Mouse (Mus musculus) liver, embryonic 16.5 days (tissue): Measurements from ENCODE around the gene Pls1. TPM values are rescaled to one million over a fixed set of nuclear protein-coding genes. Genes with fewer than 3 reads are reported as not detected.

Source experiments
- ATAC-seq: fragments of 200-750 bp; cut with Nextera tagmentation; 2 replicates; pipeline ENCODE4 v1.8.0; 2017; ENCODE audit warnings: low read depth, mild to moderate bottlenecking, moderate number of reproducible peaks, moderate library complexity
- H3K27ac ChIP-seq: fragments of 300-500 bp; sonication (generic); 2 replicates; pipeline ENCODE4 v1.5.1; 2014; ENCODE audit warnings: mild to moderate bottlenecking, low read length
- H3K27me3 ChIP-seq: fragments of 300-500 bp; sonication (generic); 2 replicates; pipeline ENCODE4 v1.6.1; 2014; ENCODE audit warnings: low read depth, low read length, mixed read lengths; ENCODE audit not compliant: control insufficient read depth, insufficient read depth
- H3K36me3 ChIP-seq: fragments of 300-500 bp; sonication (generic); 2 replicates; pipeline ENCODE4 v1.6.1; 2014; ENCODE audit warnings: mild to moderate bottlenecking; ENCODE audit not compliant: control insufficient read depth, insufficient read depth
- H3K4me1 ChIP-seq: fragments of 300-500 bp; sonication (generic); 2 replicates; pipeline ENCODE4 v1.6.1; 2014; ENCODE audit warnings: low read depth, low read length, mixed read lengths; ENCODE audit not compliant: control insufficient read depth
- H3K4me2 ChIP-seq: fragments of 300-500 bp; sonication (generic); 2 replicates; pipeline ENCODE4 v1.6.1; 2014; ENCODE audit warnings: low read depth, low read length, mixed read lengths
- H3K4me3 ChIP-seq: fragments of 300-500 bp; sonication (generic); 2 replicates; pipeline ENCODE4 v1.5.1; 2014; ENCODE audit warnings: low read depth, mild to moderate bottlenecking, low read length
- H3K9ac ChIP-seq: fragments of 300-500 bp; sonication (generic); 2 replicates; pipeline ENCODE4 v1.6.1; 2014; ENCODE audit warnings: low read depth, low read length
- H3K9me3 ChIP-seq: fragments of 300-500 bp; sonication (generic); replicated peaks from 2 replicates; pipeline ENCODE4 v1.6.1; 2016; ENCODE audit warnings: low read length; ENCODE audit not compliant: control insufficient read depth
- WGBS: fragments of 180-500 bp; shearing (Covaris S2); extraction: QIAGEN DNeasy Blood & Tissue Kit; methylation state at CpG from one replicate; pipeline ENCODE4 v1.1.7; 2014; ENCODE audit not compliant: insufficient replicate concordance; 5-methylcytosine and 5-hydroxymethylcytosine counted together
- polyA plus RNA-seq: library from polyadenylated mRNA; unstranded; fragments of >200 nt; fragmentation: Nextera tagmentation; extraction: Ambion mirVana; gene quantifications from 2 replicates; pipeline ENCODE4 v1.2.1, GENCODE M21; 2015

Pls1 gene
- polyA plus RNA-seq = 16.2 and 19.2 TPM in 2 replicates

DNA sequence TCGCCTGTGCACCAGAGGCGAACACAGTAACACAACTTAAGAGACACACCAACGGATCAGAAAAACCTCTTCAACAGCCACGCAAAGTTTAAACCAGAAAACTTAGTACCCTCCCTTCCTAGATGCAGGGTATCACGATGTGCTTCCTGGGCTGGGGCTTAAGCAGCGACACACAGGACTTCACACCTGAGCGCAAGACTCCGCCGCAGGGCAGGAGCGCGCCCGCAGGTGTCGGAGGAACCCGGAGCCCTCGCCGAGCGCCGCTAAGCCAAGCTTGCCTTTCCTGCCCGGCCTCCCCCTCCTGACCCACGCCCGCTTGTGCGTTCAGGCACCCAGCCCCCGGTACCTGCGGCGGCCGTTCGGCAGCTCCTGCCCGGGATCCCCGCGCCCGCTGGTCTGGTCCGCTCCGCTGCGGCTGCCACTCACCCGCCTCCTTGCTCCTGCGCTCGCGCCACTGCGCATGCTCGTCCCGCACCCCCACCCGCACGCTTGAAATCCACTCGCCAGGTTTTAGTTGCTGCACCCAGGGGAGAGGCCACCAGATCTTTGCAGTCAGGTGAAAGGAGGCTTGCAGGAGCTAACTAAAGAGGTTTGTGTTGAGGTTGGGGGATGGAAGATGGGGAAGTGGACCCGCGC is at the start of gene Pls1:
TSS of gene Pls1 (minus strand) at position 487 of the 636 bp plus-strand sequence.
- peak; percentile 70 for ATAC-seq
- Histone ChIP-seq H3K27ac (peak within 1 kb of the TSS; percentile 42), H3K4me2 (peak within 1 kb of the TSS; percentile 55), H3K9me3 (no peaks in the 10 kb centered on the region), H3K36me3 (no peaks in the 10 kb centered on the region), H3K27me3 (peaks cover 13% of the 10 kb centered on the region), H3K4me1 (no peaks in the 10 kb centered on the region), H3K9ac (peak within 1 kb of the TSS; percentile 46), H3K4me3 (peak within 1 kb of the TSS; percentile 58)
- 1% methylated on average over 45 of the region's 46 CpGs for WGBS

DNA sequence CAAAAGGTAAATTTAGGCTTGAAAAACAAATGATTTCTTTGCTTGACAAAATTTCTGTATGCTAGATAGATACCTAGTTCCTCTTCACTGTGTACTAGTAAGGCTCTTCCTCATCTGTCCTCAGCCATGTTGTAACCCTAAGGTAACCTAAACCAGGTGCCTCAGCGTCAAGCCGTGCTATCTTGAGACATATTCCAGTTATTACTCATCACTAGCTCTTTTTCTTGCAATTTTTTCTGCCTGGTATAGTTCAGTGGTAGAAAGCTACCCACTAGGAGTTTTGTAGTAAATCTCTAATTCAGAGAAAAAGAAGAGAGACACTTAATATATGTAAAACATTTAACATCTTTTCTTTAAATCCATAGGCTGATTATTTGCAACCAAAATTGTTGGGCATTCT is 37.6 kb upstream of the Pls1 start:
- H3K27ac ChIP-seq = no peak overlapping the region
- no peaks in the 10 kb centered on the region for H3K36me3 ChIP-seq
- no peak overlapping the region for H3K4me3 ChIP-seq
- no peaks in the 10 kb centered on the region for H3K4me1 ChIP-seq
- H3K27me3 ChIP-seq = no peaks in the 10 kb centered on the region
- no peak overlapping the region for H3K4me2 ChIP-seq
- ATAC-seq = no peak
- H3K9ac ChIP-seq = no peak overlapping the region
- no peaks in the 10 kb centered on the region for H3K9me3 ChIP-seq
- 68% methylated on average over 2 of the region's 2 CpGs for WGBS

DNA sequence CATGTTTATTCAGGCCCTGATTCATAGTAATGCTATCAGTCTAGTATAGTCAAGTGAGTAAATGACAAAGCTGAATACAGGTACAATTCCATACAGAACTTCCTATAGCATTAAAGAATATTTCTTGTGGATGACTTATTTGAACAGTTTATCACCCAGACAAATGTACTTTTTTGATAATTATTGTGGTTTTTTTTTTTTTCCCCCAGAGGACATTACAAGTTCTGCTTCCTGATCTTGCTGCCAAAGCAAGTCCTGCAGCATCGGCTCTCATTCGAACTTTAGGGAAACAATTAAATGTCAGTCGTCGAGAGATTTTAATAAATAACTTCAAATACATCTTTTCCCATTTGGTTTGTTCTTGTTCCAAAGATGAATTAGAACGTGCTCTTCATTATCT is 33.1 kb upstream of the Pls1 start:
- Histone ChIP-seq H3K9ac (no peak overlapping the region), H3K4me1 (no peaks in the 10 kb centered on the region), H3K4me3 (no peak overlapping the region), H3K4me2 (no peak overlapping the region), H3K9me3 (no peaks in the 10 kb centered on the region), H3K36me3 (no peaks in the 10 kb centered on the region), H3K27ac (no peak overlapping the region), H3K27me3 (no peaks in the 10 kb centered on the region)
- 70% methylated on average over 5 of the region's 5 CpGs for WGBS
- ATAC-seq = no peak

DNA sequence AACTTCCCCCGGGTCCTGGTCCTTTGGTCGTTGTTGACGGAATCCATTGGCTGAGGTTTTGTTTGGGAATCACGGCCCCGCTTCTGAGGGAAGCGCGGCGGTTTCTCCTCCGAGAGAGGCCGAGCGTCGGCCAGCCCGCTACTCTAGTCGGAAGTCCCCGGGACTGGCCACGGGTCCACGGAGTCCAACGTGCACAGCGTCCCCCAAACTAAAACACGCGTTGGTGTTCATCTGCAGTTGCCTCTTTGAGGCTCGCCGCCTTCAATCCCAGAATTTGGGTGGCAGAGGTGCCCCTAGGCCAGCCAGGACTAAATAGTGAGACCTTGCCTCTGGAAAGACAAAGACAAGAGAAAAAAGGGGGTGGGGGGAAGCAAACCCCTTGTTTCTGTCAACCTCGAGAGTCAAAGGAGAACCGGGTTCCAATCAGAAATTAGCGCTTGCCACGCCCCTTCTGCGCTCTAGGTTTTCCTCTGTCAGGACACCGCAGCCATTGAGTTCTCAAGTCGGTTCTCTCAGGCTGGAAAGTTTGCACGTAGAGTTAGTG is 13.0 kb upstream of the Pls1 start:
- H3K4me2 ChIP-seq = peak overlapping the region; percentile 94
- H3K9me3 ChIP-seq = no peaks in the 10 kb centered on the region
- no peaks in the 10 kb centered on the region for H3K27me3 ChIP-seq
- under 1% methylated on average over 31 of the region's 31 CpGs for WGBS
- peaks cover 7% of the 10 kb centered on the region for H3K4me1 ChIP-seq
- H3K36me3 ChIP-seq = no peaks in the 10 kb centered on the region
- peak overlapping the region; percentile 96 for H3K4me3 ChIP-seq
- 0 out of 2 replicates have a peak, but pooled peaks have one; percentile 9 for ATAC-seq
- H3K9ac ChIP-seq = peak overlapping the region; percentile 90
- peak overlapping the region; percentile 67 for H3K27ac ChIP-seq

DNA sequence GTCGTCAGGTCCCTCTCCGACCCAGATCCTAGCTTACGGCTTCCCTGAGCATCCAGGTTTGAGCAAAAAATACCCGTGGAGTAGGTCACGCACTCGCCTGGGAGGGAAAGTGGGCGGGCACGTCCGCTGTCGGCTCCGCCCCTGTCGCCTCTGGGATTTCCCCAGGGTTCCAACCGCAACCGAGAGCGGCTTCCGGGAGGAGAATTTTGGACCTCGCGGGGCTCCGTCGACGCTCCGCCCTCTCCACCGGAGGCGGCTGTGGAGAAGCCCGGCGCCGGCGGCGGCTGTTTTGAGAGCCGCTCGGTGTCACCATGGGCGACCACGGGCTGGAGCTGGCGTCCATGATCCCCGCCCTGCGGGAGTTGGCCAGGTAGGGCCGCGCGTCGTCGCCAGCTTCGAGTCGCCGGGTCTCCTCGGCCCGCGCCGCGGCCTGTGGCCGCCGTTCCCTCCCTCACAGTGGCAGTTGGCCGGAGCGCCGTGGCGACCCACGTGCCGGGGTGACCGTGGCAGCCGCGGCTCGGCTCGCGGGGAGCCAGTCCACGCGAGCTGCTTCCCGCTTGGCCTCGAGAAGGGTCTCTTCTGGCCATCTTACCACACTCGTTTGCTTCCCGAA is 12.4 kb upstream of the Pls1 start, which contains the start of gene Atr:
TSS of gene Atr (plus strand) at position 184 of the 613 bp plus-strand sequence.
- Histone ChIP-seq H3K27me3 (no peaks in the 10 kb centered on the region), H3K4me2 (peak within 1 kb of the TSS; percentile 94), H3K9ac (peak within 1 kb of the TSS; percentile 90), H3K27ac (peak within 1 kb of the TSS; percentile 67), H3K4me1 (peaks cover 7% of the 10 kb centered on the region), H3K4me3 (peak within 1 kb of the TSS; percentile 96), H3K9me3 (no peaks in the 10 kb centered on the region), H3K36me3 (no peaks in the 10 kb centered on the region)
- WGBS = under 1% methylated on average over 67 of the region's 69 CpGs
- peak; percentile 93 for ATAC-seq

DNA sequence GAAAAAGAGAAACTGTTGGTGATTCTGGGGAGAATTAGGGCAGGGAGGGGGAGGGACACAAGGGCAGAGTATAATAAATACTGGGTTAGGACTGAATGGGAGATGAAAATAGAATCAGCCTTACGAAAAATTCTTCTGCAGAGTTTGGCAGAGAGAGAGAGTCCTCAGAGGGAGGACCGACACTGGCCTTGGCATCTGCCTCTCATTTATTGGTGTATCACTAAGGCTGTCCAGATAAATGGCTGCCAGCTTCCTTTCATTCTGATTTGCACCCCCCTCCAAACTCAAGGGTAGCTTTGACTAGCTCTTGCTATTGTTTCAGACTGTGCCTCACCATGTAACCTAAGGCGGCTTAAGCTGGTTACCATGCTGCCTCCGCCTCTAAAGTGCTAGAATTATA is 10.9 kb upstream of the Pls1 start:
- Histone ChIP-seq H3K36me3 (no peaks in the 10 kb centered on the region), H3K4me2 (no peak overlapping the region), H3K27me3 (no peaks in the 10 kb centered on the region), H3K9ac (no peak overlapping the region), H3K4me1 (peaks cover 7% of the 10 kb centered on the region), H3K9me3 (no peaks in the 10 kb centered on the region), H3K27ac (no peak overlapping the region), H3K4me3 (no peak overlapping the region)
- no peak for ATAC-seq
- 80% methylated on average over 4 of the region's 4 CpGs for WGBS

DNA sequence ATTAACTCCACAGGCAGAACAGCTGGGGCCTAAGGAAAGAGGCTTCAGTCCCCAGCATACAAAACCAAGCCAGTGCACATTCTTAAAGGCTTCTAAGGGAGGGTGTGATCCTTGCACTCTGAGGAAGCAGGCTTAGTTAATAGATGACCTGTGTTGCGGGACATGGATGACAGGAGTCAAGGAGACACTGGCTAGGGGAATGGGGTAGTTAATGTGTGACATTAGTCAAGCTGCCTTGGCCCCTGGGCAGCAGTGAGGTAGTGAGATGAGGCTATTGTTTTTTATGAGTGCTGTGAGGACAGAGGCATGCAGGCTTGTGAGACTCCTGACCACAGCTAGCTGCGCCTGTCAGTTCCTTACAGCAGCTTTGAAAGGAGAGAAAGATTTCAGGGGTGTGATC is 9.8 kb upstream of the Pls1 start:
- Histone ChIP-seq H3K4me3 (no peak overlapping the region), H3K9me3 (no peaks in the 10 kb centered on the region), H3K4me1 (peaks cover 7% of the 10 kb centered on the region), H3K27ac (peak overlapping the region; percentile 60), H3K9ac (no peak overlapping the region), H3K4me2 (no peak overlapping the region), H3K36me3 (no peaks in the 10 kb centered on the region), H3K27me3 (no peaks in the 10 kb centered on the region)
- ATAC-seq = no peak; the same call in 1 of the 2 replicates
- WGBS = 46% methylated on average over 2 of the region's 2 CpGs

DNA sequence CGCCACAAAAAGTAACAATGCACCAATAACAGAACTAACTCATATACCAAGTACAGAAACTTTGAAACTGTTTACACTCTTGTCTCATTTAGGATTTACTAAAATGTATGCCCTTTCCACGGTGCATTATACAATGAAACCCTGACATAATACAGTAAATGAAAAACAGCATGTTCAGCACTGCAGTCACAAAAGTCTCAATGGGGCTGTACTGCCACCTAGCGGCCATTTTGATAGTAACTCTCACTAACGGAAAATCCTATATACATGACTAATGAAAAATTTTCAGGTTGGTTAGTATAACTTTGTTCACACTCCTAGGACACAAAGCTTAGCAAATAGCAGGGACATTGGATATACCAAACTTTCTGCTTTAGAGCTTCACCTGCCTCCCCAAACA is 7.8 kb upstream of the Pls1 start:
- Histone ChIP-seq H3K27me3 (no peaks in the 10 kb centered on the region), H3K36me3 (no peaks in the 10 kb centered on the region), H3K4me3 (no peak overlapping the region), H3K4me2 (no peak overlapping the region), H3K9ac (no peak overlapping the region), H3K9me3 (no peaks in the 10 kb centered on the region), H3K27ac (no peak overlapping the region), H3K4me1 (peaks cover 7% of the 10 kb centered on the region)
- ATAC-seq = no peak
- 23% methylated on average over 4 of the region's 4 CpGs for WGBS

DNA sequence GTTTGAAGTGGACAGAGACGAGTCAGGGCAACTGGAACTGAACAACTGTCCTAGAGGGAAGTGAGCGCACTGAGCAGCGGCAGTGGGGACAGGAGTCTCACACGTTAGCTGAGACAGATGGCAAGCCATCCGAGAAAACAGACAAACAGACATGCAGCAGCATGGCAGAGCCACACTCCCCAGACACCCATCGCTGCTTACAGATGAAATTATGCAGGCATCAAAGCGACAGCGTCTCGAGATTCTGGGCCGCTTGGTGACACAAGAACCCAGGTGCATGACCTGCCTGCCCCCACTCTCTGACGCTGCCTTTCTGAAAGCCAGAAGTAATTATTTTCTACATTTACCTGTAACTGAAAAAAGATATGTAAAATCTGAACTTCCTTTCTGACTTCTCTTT is 6.6 kb upstream of the Pls1 start:
- H3K27ac ChIP-seq = no peak overlapping the region

More for the DNA sequence above, 6.6 kb upstream of the Pls1 start:
- WGBS = 71% methylated on average over 11 of the region's 11 CpGs
- H3K36me3 ChIP-seq = no peaks in the 10 kb centered on the region
- H3K4me2 ChIP-seq = no peak overlapping the region
- ATAC-seq = no peak
- no peaks in the 10 kb centered on the region for H3K9me3 ChIP-seq
- H3K4me1 ChIP-seq = peaks cover 2% of the 10 kb centered on the region
- H3K9ac ChIP-seq = no peak overlapping the region
- no peaks in the 10 kb centered on the region for H3K27me3 ChIP-seq
- H3K4me3 ChIP-seq = no peak overlapping the region
